Mouse (Mus musculus): ENCODE results near the gene H2-Aa. TPM values are rescaled to one million over a fixed set of nuclear protein-coding genes. Genes with fewer than 3 reads are reported as not detected.
"Not testable (repeated sequence)": the region's sequence is repeated elsewhere in the genome, so short reads cannot be mapped to it uniquely, and the experiment has no call there.

The H2-Aa gene
- not detected in 2 replicates for polyA plus RNA-seq (2016; fragmentation: Nextera tagmentation; extraction: Ambion mirVana)

- Histone ChIP-seq H3K36me3 (no peaks in the 10 kb centered on the region), H3K4me1 (replicated peaks) (no peaks in the 10 kb centered on the region), H3K27ac (no peak within 1 kb of the TSS), H3K27me3 (ENCODE audit: insufficient read depth, poor library complexity, severe bottlenecking) (no peaks in the 10 kb centered on the region; the same call in 1 of the 2 replicates), H3K4me3 (no peak within 1 kb of the TSS), H3K9me3 (no peaks in the 10 kb centered on the region)
- DNase-seq (ENCODE audit: low spot score): peak; percentile 44
- WGBS: 16% methylated on average over 8 of the region's 8 CpGs
Measured at GRCm38 (mm10) chr17:34287648-34288047, at the start of gene H2-Aa. Gene H2-Aa, minus strand, starts transcription at chr17:34287823.

GRCm38 (mm10) chr17:34331200-34331599 is 43.6 kb upstream of the H2-Aa start:
- H3K27ac ChIP-seq: no peak overlapping the region
- H3K36me3 ChIP-seq: no peaks in the 10 kb centered on the region
- H3K4me1 ChIP-seq (replicated peaks): 0 out of 2 replicates have a peak, but pooled peaks cover 3% of the 10 kb centered on the region
- H3K9me3 ChIP-seq: no peaks in the 10 kb centered on the region
- no peaks in the 10 kb centered on the region for H3K27me3 ChIP-seq (ENCODE audit: insufficient read depth, poor library complexity, severe bottlenecking)
- no peak overlapping the region for H3K4me3 ChIP-seq
- WGBS: 100% methylated on average over 1 of the region's 1 CpGs
- DNase-seq (ENCODE audit: low spot score): no peak

GRCm38 (mm10) chr17:34329807-34330206 is 42.2 kb upstream of the H2-Aa start:
- DNase-seq (ENCODE audit: low spot score): no peak
- H3K27me3 ChIP-seq (ENCODE audit: insufficient read depth, poor library complexity, severe bottlenecking): no peaks in the 10 kb centered on the region
- no peaks in the 10 kb centered on the region for H3K36me3 ChIP-seq
- no peak overlapping the region for H3K27ac ChIP-seq
- peaks cover 7% of the 10 kb centered on the region; the same call in 1 of the 2 replicates for H3K4me1 ChIP-seq (replicated peaks)
- no peak overlapping the region for H3K4me3 ChIP-seq
- WGBS: 79% methylated on average over 2 of the region's 2 CpGs
- H3K9me3 ChIP-seq: no peaks in the 10 kb centered on the region

GRCm38 (mm10) chr17:34326373-34326772 is 38.8 kb upstream of the H2-Aa start:
- no peaks in the 10 kb centered on the region for H3K36me3 ChIP-seq
- H3K27me3 ChIP-seq (ENCODE audit: insufficient read depth, poor library complexity, severe bottlenecking): no peaks in the 10 kb centered on the region
- 87% methylated on average over 3 of the region's 3 CpGs for WGBS
- H3K9me3 ChIP-seq: no peaks in the 10 kb centered on the region
- DNase-seq (ENCODE audit: low spot score): no peak
- H3K27ac ChIP-seq: no peak overlapping the region
- no peak overlapping the region for H3K4me3 ChIP-seq
- peaks cover 7% of the 10 kb centered on the region; the same call in 1 of the 2 replicates for H3K4me1 ChIP-seq (replicated peaks)

GRCm38 (mm10) chr17:34325436-34325835 is 37.8 kb upstream of the H2-Aa start, which contains the start of gene H2-Eb2:
Gene H2-Eb2, plus strand, starts transcription at chr17:34325665.
- 49% methylated on average over 4 of the region's 4 CpGs for WGBS
- no peak for DNase-seq (ENCODE audit: low spot score)
- no peaks in the 10 kb centered on the region for H3K36me3 ChIP-seq
- H3K27ac ChIP-seq: no peak within 1 kb of the TSS
- no peaks in the 10 kb centered on the region for H3K27me3 ChIP-seq (ENCODE audit: insufficient read depth, poor library complexity, severe bottlenecking)
- H3K4me1 ChIP-seq (replicated peaks): peaks cover 7% of the 10 kb centered on the region; the same call in 1 of the 2 replicates
- H3K4me3 ChIP-seq: no peak within 1 kb of the TSS
- H3K9me3 ChIP-seq: no peaks in the 10 kb centered on the region

GRCm38 (mm10) chr17:34317275-34317674 is 29.7 kb upstream of the H2-Aa start:
- WGBS: 48% methylated on average over 2 of the region's 2 CpGs

GRCm38 (mm10) chr17:34316697-34317096 is 29.1 kb upstream of the H2-Aa start:
- DNase-seq (ENCODE audit: low spot score): no peak
- Histone ChIP-seq H3K27ac (no peak overlapping the region), H3K27me3 (ENCODE audit: insufficient read depth, poor library complexity, severe bottlenecking) (no peaks in the 10 kb centered on the region), H3K9me3 (no peaks in the 10 kb centered on the region), H3K36me3 (no peaks in the 10 kb centered on the region), H3K4me3 (no peak overlapping the region), H3K4me1 (replicated peaks) (0 out of 2 replicates have a peak, but pooled peaks cover 5% of the 10 kb centered on the region)
- 72% methylated on average over 2 of the region's 2 CpGs for WGBS

More at GRCm38 (mm10) chr17:34317275-34317674, 29.7 kb upstream of the H2-Aa start:
- H3K27ac ChIP-seq: no peak overlapping the region
- H3K27me3 ChIP-seq (ENCODE audit: insufficient read depth, poor library complexity, severe bottlenecking): no peaks in the 10 kb centered on the region
- H3K9me3 ChIP-seq: no peaks in the 10 kb centered on the region
- no peak overlapping the region for H3K4me3 ChIP-seq
- 0 out of 2 replicates have a peak, but pooled peaks cover 5% of the 10 kb centered on the region for H3K4me1 ChIP-seq (replicated peaks)
- no peaks in the 10 kb centered on the region for H3K36me3 ChIP-seq
- no peak for DNase-seq (ENCODE audit: low spot score)

- Histone ChIP-seq H3K4me1 (replicated peaks) (0 out of 2 replicates have a peak, but pooled peaks cover 5% of the 10 kb centered on the region), H3K4me3 (no peak overlapping the region), H3K27ac (no peak overlapping the region), H3K27me3 (ENCODE audit: insufficient read depth, poor library complexity, severe bottlenecking) (no peaks in the 10 kb centered on the region), H3K9me3 (no peaks in the 10 kb centered on the region), H3K36me3 (no peaks in the 10 kb centered on the region)
- WGBS: 90% methylated on average over 1 of the region's 1 CpGs
- no peak for DNase-seq (ENCODE audit: low spot score)
Measured at GRCm38 (mm10) chr17:34315512-34315911, 27.9 kb upstream of the H2-Aa start.

- DNase-seq (ENCODE audit: low spot score): no peak
- Histone ChIP-seq H3K4me3 (no peak overlapping the region), H3K27me3 (ENCODE audit: insufficient read depth, poor library complexity, severe bottlenecking) (no peaks in the 10 kb centered on the region), H3K9me3 (no peaks in the 10 kb centered on the region), H3K36me3 (no peaks in the 10 kb centered on the region), H3K27ac (no peak overlapping the region), H3K4me1 (replicated peaks) (peaks cover 8% of the 10 kb centered on the region)
- WGBS: 69% methylated on average over 9 of the region's 9 CpGs
Measured at GRCm38 (mm10) chr17:34314286-34314685, 26.7 kb upstream of the H2-Aa start.

GRCm38 (mm10) chr17:34313393-34313792 is 25.8 kb upstream of the H2-Aa start:
- peak; percentile 82 for DNase-seq (ENCODE audit: low spot score)
- no peak overlapping the region for H3K27ac ChIP-seq
- H3K4me3 ChIP-seq: no peak overlapping the region
- no peaks in the 10 kb centered on the region for H3K36me3 ChIP-seq
- peaks cover 10% of the 10 kb centered on the region for H3K4me1 ChIP-seq (replicated peaks)
- no peaks in the 10 kb centered on the region for H3K27me3 ChIP-seq (ENCODE audit: insufficient read depth, poor library complexity, severe bottlenecking)
- H3K9me3 ChIP-seq: no peaks in the 10 kb centered on the region
- WGBS: 42% methylated on average over 3 of the region's 3 CpGs

- no peaks in the 10 kb centered on the region for H3K36me3 ChIP-seq
- WGBS: 92% methylated on average over 1 of the region's 1 CpGs
- H3K27ac ChIP-seq: no peak overlapping the region
- no peak overlapping the region for H3K4me3 ChIP-seq
- H3K4me1 ChIP-seq (replicated peaks): peaks cover 10% of the 10 kb centered on the region
- H3K27me3 ChIP-seq (ENCODE audit: insufficient read depth, poor library complexity, severe bottlenecking): peaks cover 5% of the 10 kb centered on the region; the same call in 1 of the 2 replicates
- no peaks in the 10 kb centered on the region for H3K9me3 ChIP-seq
- DNase-seq (ENCODE audit: low spot score): no peak
Measured at GRCm38 (mm10) chr17:34312185-34312584, 24.6 kb upstream of the H2-Aa start.

- not testable (repeated sequence) for H3K27me3 ChIP-seq (ENCODE audit: insufficient read depth, poor library complexity, severe bottlenecking); H3K4me1 ChIP-seq (replicated peaks); H3K36me3 ChIP-seq; H3K27ac ChIP-seq; DNase-seq (ENCODE audit: low spot score); H3K9me3 ChIP-seq; H3K4me3 ChIP-seq
- 80% methylated on average over 3 of the region's 3 CpGs for WGBS
Measured at GRCm38 (mm10) chr17:34310526-34310925, 22.9 kb upstream of the H2-Aa start.

GRCm38 (mm10) chr17:34309683-34310385 is 22.2 kb upstream of the H2-Aa start:
- Histone ChIP-seq H3K27ac (peak overlapping the region; percentile 83), H3K4me3 (peak overlapping the region; percentile 64), H3K36me3 (no peaks in the 10 kb centered on the region), H3K4me1 (replicated peaks) (peaks cover 5% of the 10 kb centered on the region), H3K27me3 (ENCODE audit: insufficient read depth, poor library complexity, severe bottlenecking) (peaks cover 5% of the 10 kb centered on the region; the same call in 1 of the 2 replicates), H3K9me3 (no peaks in the 10 kb centered on the region)
- 25% methylated on average over 38 of the region's 38 CpGs for WGBS
- DNase-seq (ENCODE audit: low spot score): peak; percentile 72

Data from hindbrain, embryonic 10.5 days (tissue).